Mouse (Mus musculus): ENCODE results near the gene Qprt. TPM values are rescaled to one million over a fixed set of nuclear protein-coding genes. Genes with fewer than 3 reads are reported as not detected.

Gene Qprt
- total RNA-seq (2012; rRNA removed) = 5.6 and 7.1 TPM in 2 replicates

GRCm38 (mm10) chr7:127121911-127122270 lies at the start of gene Qprt:
Gene Qprt, minus strand, starts transcription at chr7:127122226.
- peak within 1 kb of the TSS; percentile 69; the same call in 1 of the 2 replicates for H3K27ac ChIP-seq (ENCODE audit: insufficient read depth, low read depth, low read length, poor library complexity, severe bottlenecking)
- no peaks in the 10 kb centered on the region for H3K9me3 ChIP-seq (ENCODE audit: control insufficient read depth, insufficient read depth, low read depth, low read length)
- DNase-seq (ENCODE audit: low read depth, low spot score) = no peak
- H3K36me3 ChIP-seq (ENCODE audit: control insufficient read depth, insufficient read depth, low read length, poor library complexity, severe bottlenecking) = no peaks in the 10 kb centered on the region
- H3K9ac ChIP-seq (ENCODE audit: insufficient read depth, low read depth, low read length, poor library complexity, severe bottlenecking) = peak within 1 kb of the TSS; percentile 70
- no peak for TF ChIP-seq CHD2 (IDR thresholded peaks at IDR 0.05; ENCODE audit: low read depth, low read length)
- no peak for TF ChIP-seq HCFC1 (IDR thresholded peaks at IDR 0.05; ENCODE audit: borderline replicate concordance, insufficient read depth, low read length)
- no peak for TF ChIP-seq ZNF384 (IDR thresholded peaks at IDR 0.05; ENCODE audit: low read depth, low read length)
- TF ChIP-seq ZC3H11A (IDR thresholded peaks at IDR 0.05; ENCODE audit: borderline replicate concordance, low read depth, low read length) = no peak
- no peak for TF ChIP-seq MAFK (IDR thresholded peaks at IDR 0.05; ENCODE audit: insufficient read depth, low read depth, low read length)
- in situ Hi-C loops (cut with MboI; ENCODE audit: low sequenced_read_pairs in 2 of 2, unreplicated experiment in 2 of 2) = no loop called here
- peak within 1 kb of the TSS; percentile 67 to 82 for H3K4me3 ChIP-seq (ENCODE audit: insufficient read depth in 1 of 2, low read depth in 1 of 2, low read length in 2 of 2, poor library complexity in 1 of 2, severe bottlenecking in 1 of 2)
- H3K4me1 ChIP-seq (ENCODE audit: control insufficient read depth in 2 of 2, insufficient read depth in 2 of 2, low read length in 2 of 2, poor library complexity in 1 of 2) = peaks cover 7 to 21% of the 10 kb centered on the region in 2 experiments; a peak in 3 of 4 replicates

- Histone ChIP-seq H3K9me3 (ENCODE audit: control insufficient read depth, insufficient read depth, low read depth, low read length) (no peaks in the 10 kb centered on the region), H3K4me3 (ENCODE audit: insufficient read depth in 1 of 2, low read depth in 1 of 2, low read length in 2 of 2, poor library complexity in 1 of 2, severe bottlenecking in 1 of 2) (no peak overlapping the region), H3K36me3 (ENCODE audit: control insufficient read depth, insufficient read depth, low read length, poor library complexity, severe bottlenecking) (no peaks in the 10 kb centered on the region), H3K9ac (ENCODE audit: insufficient read depth, low read depth, low read length, poor library complexity, severe bottlenecking) (no peak overlapping the region), H3K4me1 (ENCODE audit: control insufficient read depth in 2 of 2, insufficient read depth in 2 of 2, low read length in 2 of 2, poor library complexity in 1 of 2) (peaks cover 0 to 4% of the 10 kb centered on the region in 2 experiments; a peak in 1 of 4 replicates), H3K27ac (ENCODE audit: insufficient read depth, low read depth, low read length, poor library complexity, severe bottlenecking) (no peak overlapping the region)
- DNase-seq (ENCODE audit: low read depth, low spot score) = no peak
- in situ Hi-C loops (cut with MboI; ENCODE audit: low sequenced_read_pairs in 2 of 2, unreplicated experiment in 2 of 2) = no loop called here
- TF ChIP-seq ZC3H11A (IDR thresholded peaks at IDR 0.05; ENCODE audit: borderline replicate concordance, low read depth, low read length) (no peak), MAFK (IDR thresholded peaks at IDR 0.05; ENCODE audit: insufficient read depth, low read depth, low read length) (no peak), ZNF384 (IDR thresholded peaks at IDR 0.05; ENCODE audit: low read depth, low read length) (no peak), HCFC1 (IDR thresholded peaks at IDR 0.05; ENCODE audit: borderline replicate concordance, insufficient read depth, low read length) (no peak), CHD2 (IDR thresholded peaks at IDR 0.05; ENCODE audit: low read depth, low read length) (no peak)
These were observed 44.5 kb upstream of the Qprt start for GRCm38 (mm10) chr7:127166501-127166900.

- no peak overlapping the region for H3K4me3 ChIP-seq (ENCODE audit: insufficient read depth in 1 of 2, low read depth in 1 of 2, low read length in 2 of 2, poor library complexity in 1 of 2, severe bottlenecking in 1 of 2)
- no peaks in the 10 kb centered on the region for H3K9me3 ChIP-seq (ENCODE audit: control insufficient read depth, insufficient read depth, low read depth, low read length)
- peaks cover 0 to 4% of the 10 kb centered on the region in 2 experiments; a peak in 1 of 4 replicates for H3K4me1 ChIP-seq (ENCODE audit: control insufficient read depth in 2 of 2, insufficient read depth in 2 of 2, low read length in 2 of 2, poor library complexity in 1 of 2)
- TF ChIP-seq MAFK (IDR thresholded peaks at IDR 0.05; ENCODE audit: insufficient read depth, low read depth, low read length) = no peak
- TF ChIP-seq ZC3H11A (IDR thresholded peaks at IDR 0.05; ENCODE audit: borderline replicate concordance, low read depth, low read length) = no peak
- TF ChIP-seq ZNF384 (IDR thresholded peaks at IDR 0.05; ENCODE audit: low read depth, low read length) = no peak
- TF ChIP-seq HCFC1 (IDR thresholded peaks at IDR 0.05; ENCODE audit: borderline replicate concordance, insufficient read depth, low read length) = no peak
- no peaks in the 10 kb centered on the region for H3K36me3 ChIP-seq (ENCODE audit: control insufficient read depth, insufficient read depth, low read length, poor library complexity, severe bottlenecking)
- no peak overlapping the region for H3K27ac ChIP-seq (ENCODE audit: insufficient read depth, low read depth, low read length, poor library complexity, severe bottlenecking)
- no peak for DNase-seq (ENCODE audit: low read depth, low spot score)
- no peak overlapping the region for H3K9ac ChIP-seq (ENCODE audit: insufficient read depth, low read depth, low read length, poor library complexity, severe bottlenecking)
- in situ Hi-C loops (cut with MboI; ENCODE audit: low sequenced_read_pairs in 2 of 2, unreplicated experiment in 2 of 2) = no loop called here
These were observed 43.8 kb upstream of the Qprt start for GRCm38 (mm10) chr7:127165607-127166493.

- in situ Hi-C loops (cut with MboI; ENCODE audit: low sequenced_read_pairs in 2 of 2, unreplicated experiment in 2 of 2) = no loop called here
- Histone ChIP-seq H3K4me1 (ENCODE audit: control insufficient read depth in 2 of 2, insufficient read depth in 2 of 2, low read length in 2 of 2, poor library complexity in 1 of 2) (peaks cover 0 to 4% of the 10 kb centered on the region in 2 experiments; a peak in 1 of 4 replicates), H3K27ac (ENCODE audit: insufficient read depth, low read depth, low read length, poor library complexity, severe bottlenecking) (no peak overlapping the region), H3K4me3 (ENCODE audit: insufficient read depth in 1 of 2, low read depth in 1 of 2, low read length in 2 of 2, poor library complexity in 1 of 2, severe bottlenecking in 1 of 2) (no peak overlapping the region), H3K9ac (ENCODE audit: insufficient read depth, low read depth, low read length, poor library complexity, severe bottlenecking) (no peak overlapping the region), H3K36me3 (ENCODE audit: control insufficient read depth, insufficient read depth, low read length, poor library complexity, severe bottlenecking) (no peaks in the 10 kb centered on the region), H3K9me3 (ENCODE audit: control insufficient read depth, insufficient read depth, low read depth, low read length) (no peaks in the 10 kb centered on the region)
- no peak for TF ChIP-seq HCFC1 (IDR thresholded peaks at IDR 0.05; ENCODE audit: borderline replicate concordance, insufficient read depth, low read length)
- no peak for DNase-seq (ENCODE audit: low read depth, low spot score)
These were observed 42.0 kb upstream of the Qprt start for GRCm38 (mm10) chr7:127164002-127164401.

Measured in ES-E14 (cell line).